Mouse (Mus musculus) heart, postnatal 14 days (tissue): Measurements from ENCODE around the gene Mta3. TPM values are rescaled to one million over a fixed set of nuclear protein-coding genes. Genes with fewer than 3 reads are reported as not detected.
A peak's percentile ranks its signal among the peaks of the same experiment; 100 is the strongest.

Experiments
- DNase-seq, 2 experiments: peaks; one replicate each; pipeline ENCODE4 v3.0.0; 2021 to 2022
- intact Hi-C: fragments of 180-260 bp; cut with DNase I; formaldehyde crosslinking; loops from one replicate; pipeline ENCODE4 v1.15.1; 2025
- long read RNA-seq, 2 experiments: library from polyadenylated mRNA; stranded (forward); transcript quantifications; one replicate each; pipeline ENCODE4 v2.0.0; 2021
- total RNA-seq, 2 experiments: library from RNA; stranded (reverse); gene quantifications; 2 replicates each; pipeline ENCODE4 v1.2.3; 2021

The Mta3 gene
- total RNA-seq: 10 to 100 TPM; 25.7 to 27.0 TPM
- long read RNA-seq, experiment 1, transcript Mta3-203 (14 exons, 1,723 nt): major isoform, 20 of 43 reads
- long read RNA-seq, experiment 1, transcript Mta3-202 (14 exons, 1,728 nt): minor isoform, 5 of 43 reads
- long read RNA-seq, experiment 1, partial matches to known transcripts: 2 of 43 reads
- long read RNA-seq, experiment 1, other reads (novel, unspliced or antisense): 16 of 43 reads
- long read RNA-seq, experiment 2, transcript Mta3-203 (14 exons, 1,723 nt): major isoform, 13 of 32 reads
- long read RNA-seq, experiment 2, partial matches to known transcripts: 2 of 32 reads
- long read RNA-seq, experiment 2, other reads (novel, unspliced or antisense): 14 of 32 reads

GRCm38 (mm10) chr17:83706116-83706593, at the start of gene Mta3:
Gene Mta3, plus strand, starts transcription at chr17:83706163.
- DNase-seq: peak; percentile 78 to 81
- intact Hi-C loops: loop anchor here (5.0 to 10.0 kb wide), 2 partner anchors 149 to 434 kb away; no protein-coding TSS in a partner anchor

DNA sequence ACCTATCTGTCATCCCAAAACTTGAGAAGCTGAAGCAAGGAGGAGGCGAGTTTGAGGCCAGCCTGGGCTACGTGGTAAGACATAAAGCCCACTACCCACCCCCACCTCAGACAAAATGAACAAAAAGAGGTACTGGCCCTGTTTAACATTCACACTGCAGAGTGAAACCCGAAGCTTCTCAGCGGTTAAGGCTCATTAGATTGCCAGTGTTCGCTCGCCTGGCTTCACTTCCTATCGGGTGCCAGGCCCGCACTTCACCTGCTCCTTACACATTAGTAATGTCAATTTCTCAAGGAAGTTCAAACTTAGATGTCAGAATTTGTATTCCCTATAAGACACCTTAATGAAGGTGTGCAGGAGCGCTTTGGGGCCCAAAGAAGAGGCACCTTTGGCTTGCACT, 48.6 kb upstream of the Mta3 start:
- DNase-seq: no peak
- intact Hi-C loops: no loop called here

DNA sequence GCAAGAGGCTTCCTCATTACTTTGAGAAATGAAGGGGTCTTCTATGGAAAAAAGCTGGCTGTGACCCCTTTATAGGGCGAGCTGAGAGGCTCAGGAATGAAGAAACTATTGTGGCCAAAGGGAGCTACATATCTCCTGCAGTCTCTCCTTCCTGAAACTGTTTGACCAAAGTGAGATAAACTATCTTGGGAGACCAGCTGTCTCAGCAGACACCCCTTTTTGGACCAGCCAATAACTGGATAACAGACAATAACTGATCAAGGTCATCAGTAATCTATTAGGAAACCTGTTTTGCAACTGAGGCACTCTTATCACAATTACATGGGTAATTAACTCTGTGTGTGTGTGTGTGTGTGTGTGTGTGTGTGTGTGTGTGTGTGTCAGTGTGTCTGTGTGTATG, 47.0 kb upstream of the Mta3 start:
- intact Hi-C loops: no loop called here
- no peak for DNase-seq

DNA sequence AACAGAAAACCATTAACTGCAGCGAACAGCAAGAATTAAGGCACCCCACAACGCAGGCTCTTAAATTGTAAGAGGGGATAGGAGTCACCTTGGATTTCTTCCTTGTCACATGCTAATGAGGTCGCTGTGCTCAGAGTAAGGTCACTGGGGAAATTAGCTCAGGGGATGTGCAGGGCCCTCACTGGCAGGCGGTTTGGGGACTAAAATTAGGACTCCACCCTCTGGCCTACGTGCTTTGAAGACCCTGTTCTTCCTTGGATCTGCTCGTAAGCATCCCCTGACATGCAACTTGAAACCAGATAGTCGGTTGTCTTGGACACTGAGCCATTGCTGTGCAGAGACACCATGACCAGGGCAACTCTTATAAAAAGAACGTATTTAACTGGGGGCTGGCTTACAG, 41.2 kb upstream of the Mta3 start:
- no peak for DNase-seq
- intact Hi-C loops: no loop called here

GRCm38 (mm10) chr17:83666597-83667287, 39.2 kb upstream of the Mta3 start:
- intact Hi-C loops: no loop called here
- DNase-seq: no peak

GRCm38 (mm10) chr17:83667934-83668690, 37.9 kb upstream of the Mta3 start:
- intact Hi-C loops: no loop called here
- no peak for DNase-seq

DNA sequence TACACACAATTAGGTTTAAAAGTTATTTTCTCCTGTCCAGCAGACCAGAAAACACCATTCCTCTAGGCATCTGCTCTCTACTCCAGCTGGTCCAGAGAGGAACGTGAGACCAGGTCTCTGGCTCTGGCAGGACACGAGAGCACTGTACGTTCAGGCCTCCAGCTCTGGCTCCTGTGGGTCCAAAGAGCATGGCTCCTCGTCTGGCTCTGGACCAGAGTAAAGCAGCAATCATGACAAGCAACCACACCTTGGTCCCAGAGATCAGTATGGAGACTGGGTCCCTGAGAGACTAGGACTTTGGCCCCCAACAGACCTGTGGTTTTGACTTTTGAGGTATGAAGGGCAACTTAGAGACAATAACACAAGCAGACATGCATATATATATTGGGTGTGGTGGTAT, 33.3 kb upstream of the Mta3 start:
- DNase-seq: no peak
- intact Hi-C loops: no loop called here

GRCm38 (mm10) chr17:83677370-83677769, 28.6 kb upstream of the Mta3 start:
- intact Hi-C loops: no loop called here
- DNase-seq: no peak

DNA sequence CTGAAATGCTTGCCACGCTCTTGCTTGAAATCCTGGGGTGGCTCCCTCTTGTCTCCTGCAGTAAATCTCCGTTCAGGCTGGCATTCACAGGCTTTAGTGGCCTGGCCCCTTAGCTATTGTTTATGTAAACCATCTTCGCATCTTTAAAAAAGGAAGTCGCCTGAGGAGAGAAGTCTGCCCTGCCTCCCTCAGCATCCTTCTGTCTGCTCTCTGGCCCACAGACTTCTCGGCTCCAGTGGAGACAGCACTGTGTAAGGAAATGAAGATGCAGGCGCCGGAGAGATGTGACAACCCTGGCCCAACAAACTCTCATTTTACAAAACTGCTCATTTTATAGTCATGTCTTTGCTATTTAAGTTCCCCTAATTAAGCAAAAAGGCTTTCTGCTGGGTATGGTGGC, 24.0 kb upstream of the Mta3 start:
- intact Hi-C loops: no loop called here
- DNase-seq: no peak

- no peak for DNase-seq
- intact Hi-C loops: no loop called here
Measured at GRCm38 (mm10) chr17:83684475-83684874, 21.5 kb upstream of the Mta3 start.

- intact Hi-C loops: no loop called here
- DNase-seq: no peak
Measured at GRCm38 (mm10) chr17:83690418-83690817, 15.5 kb upstream of the Mta3 start.

DNA sequence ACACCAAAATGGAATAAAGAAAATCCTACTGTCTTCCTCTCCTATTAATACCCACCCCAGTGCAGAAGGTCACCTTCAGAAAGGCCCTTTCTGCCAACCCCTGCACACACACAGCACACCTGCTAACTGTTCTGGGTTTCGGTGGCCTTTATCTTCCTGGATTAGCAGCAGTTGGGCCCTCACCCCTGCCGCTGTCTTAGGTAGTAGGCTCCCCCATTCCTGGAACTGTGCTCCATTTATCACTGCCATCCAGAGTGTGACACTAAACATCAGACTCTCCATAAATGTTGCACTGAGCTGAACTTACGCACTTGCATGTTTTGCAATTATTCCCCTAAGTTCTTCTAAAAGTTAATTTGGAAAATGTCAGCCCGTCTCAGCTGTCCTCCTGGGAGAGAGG, 14.6 kb upstream of the Mta3 start:
- DNase-seq: no peak
- intact Hi-C loops: no loop called here

- intact Hi-C loops: no loop called here
- DNase-seq: no peak
Measured at GRCm38 (mm10) chr17:83693941-83694340, 12.0 kb upstream of the Mta3 start.

DNA sequence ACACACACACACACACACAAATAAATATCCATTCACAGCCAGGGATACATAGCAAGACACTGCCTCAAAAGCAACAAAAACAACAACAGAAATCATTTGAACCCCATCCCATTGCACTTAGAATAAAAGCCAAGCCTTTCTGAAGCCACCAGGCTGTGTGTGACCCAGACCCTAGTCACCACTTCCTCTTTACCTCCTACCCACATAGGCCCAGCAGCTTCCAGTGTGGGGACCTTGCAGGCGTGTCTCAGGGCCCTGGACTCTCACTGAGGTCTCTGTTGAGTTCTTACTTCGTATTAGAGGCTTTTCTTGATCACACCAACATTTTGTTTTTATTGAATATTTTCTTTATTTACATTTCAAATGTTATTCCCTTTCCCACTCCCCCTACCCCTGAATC, 10.2 kb upstream of the Mta3 start:
- intact Hi-C loops: no loop called here
- DNase-seq: no peak

GRCm38 (mm10) chr17:83699062-83699724, 6.8 kb upstream of the Mta3 start:
- DNase-seq: no peak
- intact Hi-C loops: no loop called here

DNA sequence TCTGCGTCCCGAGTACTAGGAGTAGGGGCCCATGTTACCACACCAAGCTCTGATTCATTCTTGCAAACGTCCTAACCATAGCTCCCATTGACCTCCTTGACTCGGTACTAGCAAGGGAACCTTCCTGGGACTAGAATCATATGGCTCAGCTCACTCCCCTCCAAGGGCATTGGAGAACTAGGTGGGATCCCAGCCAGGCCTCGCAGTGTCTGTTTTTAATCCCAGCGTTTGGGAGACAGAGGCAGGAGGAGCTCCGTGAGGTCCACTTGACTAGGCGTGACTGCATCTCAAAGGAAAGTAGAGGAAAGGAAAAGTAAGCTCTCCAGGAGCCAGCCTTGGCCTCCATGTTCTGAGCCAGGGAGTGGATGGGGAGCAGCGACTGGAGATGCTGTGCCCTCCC, 5.8 kb upstream of the Mta3 start:
- intact Hi-C loops: loop anchor here (10.0 kb wide), 1 partner anchor 155 kb away; no protein-coding TSS in a partner anchor
- DNase-seq: no peak

DNA sequence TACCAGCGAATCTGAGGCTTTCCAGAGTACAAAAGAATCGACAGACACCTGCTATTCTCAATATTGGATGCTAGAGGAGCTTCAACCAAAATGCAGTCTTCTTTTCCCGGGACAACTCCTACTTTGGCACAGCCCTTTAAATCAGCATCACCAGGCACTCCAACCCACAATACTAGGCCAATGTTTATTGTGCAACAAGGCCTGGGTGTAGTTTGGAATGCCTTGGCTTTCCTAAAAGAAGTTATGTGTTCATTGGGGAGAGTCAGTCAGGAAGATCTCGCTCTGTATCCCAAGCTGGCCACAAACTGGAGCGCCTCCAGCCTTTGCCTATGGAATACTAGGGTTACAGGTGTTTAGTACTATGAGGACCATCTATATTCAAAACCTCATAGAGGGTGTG, 1.5 kb upstream of the Mta3 start:
- DNase-seq: peak in 1 of 2 experiments; percentile 12
- intact Hi-C loops: loop anchor here (10.0 kb wide), 1 partner anchor 150 kb away; no protein-coding TSS in a partner anchor

- peak in 1 of 2 experiments; percentile 65 for DNase-seq
- intact Hi-C loops: loop anchor here (5.0 to 10.0 kb wide), 2 partner anchors 149 to 433 kb away; no protein-coding TSS in a partner anchor
Measured at GRCm38 (mm10) chr17:83705352-83706115, 429 bp upstream of the Mta3 start.

GRCm38 (mm10) chr17:83706594-83707126, 697 bp downstream of the Mta3 start:
- peak; percentile 43 to 49 for DNase-seq
- intact Hi-C loops: loop anchor here (5.0 to 10.0 kb wide), 2 partner anchors 148 to 434 kb away; no protein-coding TSS in a partner anchor
